Mouse (Mus musculus) liver, embryonic 14.5 days (tissue): ENCODE results near the gene Ap5z1. TPM values are rescaled to one million over a fixed set of nuclear protein-coding genes. Genes with fewer than 3 reads are reported as not detected.

Source experiments
- ATAC-seq: fragments of 200-750 bp; cut with Nextera tagmentation; 2 replicates; pipeline ENCODE4 v1.8.0; 2017; ENCODE audit warnings: moderate number of reproducible peaks, mild to moderate bottlenecking, moderate library complexity; ENCODE audit not compliant: insufficient read depth
- DNase-seq, 3 experiments: peaks; one replicate each; pipeline ENCODE4 v3.0.0-alpha.2; 2012 to 2013; ENCODE audit warnings: low read depth in 3 of 3, low spot score in 3 of 3
- H3K27ac ChIP-seq: fragments of 300-500 bp; sonication (generic); 2 replicates; pipeline ENCODE4 v1.5.1; 2014; ENCODE audit warnings: moderate library complexity, mild to moderate bottlenecking, control low read depth, inconsistent platforms
- H3K27me3 ChIP-seq: fragments of 300-500 bp; sonication (generic); 2 replicates; pipeline ENCODE4 v1.6.1; 2014; ENCODE audit warnings: mild to moderate bottlenecking, low read length, moderate library complexity; ENCODE audit not compliant: control insufficient read depth, insufficient read depth
- H3K36me3 ChIP-seq: fragments of 300-500 bp; sonication (generic); replicated peaks from 2 replicates; pipeline ENCODE4 v1.6.1; 2014; ENCODE audit warnings: low read depth; ENCODE audit not compliant: control insufficient read depth, insufficient read depth
- H3K4me1 ChIP-seq, 2 experiments: fragments of 200-500 bp in 1 of 2; fragments of 300-500 bp in 1 of 2; sonication (generic) in 1 of 2; replicated peaks; 2 replicates each; pipeline ENCODE4 v1.6.1; 2012 to 2014; ENCODE audit warnings: antibody characterized with exemption in 1 of 2, inconsistent platforms in 1 of 2, low read length in 1 of 2; ENCODE audit not compliant: control insufficient read depth in 2 of 2, insufficient read depth in 2 of 2
- H3K4me2 ChIP-seq: fragments of 300-500 bp; sonication (generic); 2 replicates; pipeline ENCODE4 v1.6.1; 2014; ENCODE audit warnings: low read depth, mild to moderate bottlenecking, control low read depth, moderate library complexity
- H3K4me3 ChIP-seq, 2 experiments: fragments of 200-500 bp in 1 of 2; fragments of 300-500 bp in 1 of 2; sonication (generic) in 1 of 2; 2 replicates each; pipeline ENCODE4 v1.5.1; 2012 to 2014; ENCODE audit warnings: low read depth in 2 of 2, low read length in 2 of 2, mild to moderate bottlenecking in 2 of 2, control low read depth in 1 of 2, inconsistent platforms in 1 of 2, moderate library complexity in 1 of 2; ENCODE audit not compliant: insufficient read depth in 1 of 2
- H3K9ac ChIP-seq: fragments of 300-500 bp; sonication (generic); replicated peaks from 2 replicates; pipeline ENCODE4 v1.6.1; 2014; ENCODE audit warnings: mild to moderate bottlenecking, control low read depth, moderate library complexity
- H3K9me3 ChIP-seq: fragments of 300-500 bp; sonication (generic); 2 replicates; pipeline ENCODE4 v1.6.1; 2016; ENCODE audit warnings: low read length, mixed read lengths; ENCODE audit not compliant: control insufficient read depth
- CTCF ChIP-seq: IDR thresholded peaks from 2 replicates; pipeline ENCODE4 v1.5.1; 2016; ENCODE audit warnings: antibody characterized with exemption, low read depth, control low read depth
- EP300 ChIP-seq: IDR thresholded peaks from 2 replicates; pipeline ENCODE4 v1.6.1; 2016; ENCODE audit warnings: antibody characterized with exemption, low read depth
- WGBS: fragments of 180-500 bp; shearing (Covaris S2); extraction: QIAGEN DNeasy Blood & Tissue Kit; methylation state at CpG from one replicate; pipeline ENCODE4 v1.1.7; 2014; ENCODE audit not compliant: insufficient replicate concordance; 5-methylcytosine and 5-hydroxymethylcytosine counted together
- polyA plus RNA-seq, 2 experiments: library from polyadenylated mRNA; depleted of rRNA in 1 of 2; stranded (reverse) in 1 of 2; unstranded in 1 of 2; fragments of >200 nt; fragmentation: Nextera tagmentation in 1 of 2; extraction: Ambion mirVana in 1 of 2; gene quantifications; 2 replicates each; pipeline versions ENCODE4 v1.2.1 to v1.2.3; 2012 to 2014

The Ap5z1 gene
- polyA plus RNA-seq, 2 experiments, result 3.5 to 5.8 TPM

GRCm38 (mm10) chr5:142417876-142418275 is 45.9 kb upstream of the Ap5z1 start:
- no peak overlapping the region for H3K27ac ChIP-seq
- H3K36me3 ChIP-seq, result no peaks in the 10 kb centered on the region
- ATAC-seq (peak; percentile 26; the same call in 1 of the 2 replicates), DNase-seq (no peak)
- H3K9ac ChIP-seq, result no peak overlapping the region
- H3K27me3 ChIP-seq, result no peaks in the 10 kb centered on the region
- peak overlapping the region; percentile 9; the same call in 1 of the 2 replicates for H3K4me2 ChIP-seq
- 75% methylated on average over 9 of the region's 9 CpGs for WGBS
- H3K9me3 ChIP-seq, result no peaks in the 10 kb centered on the region
- no peak overlapping the region for H3K4me3 ChIP-seq
- peaks cover 14 to 15% of the 10 kb centered on the region in 2 experiments for H3K4me1 ChIP-seq
- TF ChIP-seq EP300, result no peak
- no peak for TF ChIP-seq CTCF

- ATAC-seq (no peak), DNase-seq (no peak)
- TF ChIP-seq EP300 (no peak), CTCF (no peak)
- no peak overlapping the region for H3K4me3 ChIP-seq
- no peak overlapping the region for H3K4me2 ChIP-seq
- H3K36me3 ChIP-seq, result no peaks in the 10 kb centered on the region
- no peak overlapping the region for H3K9ac ChIP-seq
- no peak overlapping the region for H3K27ac ChIP-seq
- H3K4me1 ChIP-seq, result peaks cover 14 to 15% of the 10 kb centered on the region in 2 experiments
- H3K27me3 ChIP-seq, result no peaks in the 10 kb centered on the region
- WGBS, result 74% methylated on average over 4 of the region's 4 CpGs
- H3K9me3 ChIP-seq, result no peaks in the 10 kb centered on the region
These were observed 45.3 kb upstream of the Ap5z1 start for GRCm38 (mm10) chr5:142418419-142418818.

GRCm38 (mm10) chr5:142420317-142420716 is 43.4 kb upstream of the Ap5z1 start:
- no peak overlapping the region for H3K4me3 ChIP-seq

GRCm38 (mm10) chr5:142420920-142421319 is 42.8 kb upstream of the Ap5z1 start:
- TF ChIP-seq EP300 (no peak), CTCF (no peak)
- H3K27me3 ChIP-seq, result no peaks in the 10 kb centered on the region
- H3K4me1 ChIP-seq, result peaks cover 11 to 31% of the 10 kb centered on the region in 2 experiments
- 89% methylated on average over 9 of the region's 9 CpGs for WGBS
- no peaks in the 10 kb centered on the region for H3K9me3 ChIP-seq
- H3K4me2 ChIP-seq, result no peak overlapping the region
- DNase-seq (no peak), ATAC-seq (no peak)
- no peak overlapping the region for H3K27ac ChIP-seq
- H3K4me3 ChIP-seq, result no peak overlapping the region
- H3K9ac ChIP-seq, result no peak overlapping the region
- H3K36me3 ChIP-seq, result no peaks in the 10 kb centered on the region

More at GRCm38 (mm10) chr5:142420317-142420716, 43.4 kb upstream of the Ap5z1 start:
- Histone ChIP-seq H3K27ac (no peak overlapping the region), H3K36me3 (no peaks in the 10 kb centered on the region), H3K27me3 (no peaks in the 10 kb centered on the region), H3K9ac (no peak overlapping the region), H3K4me2 (no peak overlapping the region), H3K4me1 (peaks cover 14 to 26% of the 10 kb centered on the region in 2 experiments), H3K9me3 (no peaks in the 10 kb centered on the region)
- TF ChIP-seq EP300 (no peak), CTCF (no peak)
- no peak for ATAC-seq
- DNase-seq, result no peak
- WGBS, result 79% methylated on average over 4 of the region's 4 CpGs

- H3K4me2 ChIP-seq, result no peak overlapping the region
- 70% methylated on average over 5 of the region's 5 CpGs for WGBS
- ATAC-seq (no peak), DNase-seq (no peak)
- H3K9me3 ChIP-seq, result no peaks in the 10 kb centered on the region
- H3K9ac ChIP-seq, result no peak overlapping the region
- H3K4me1 ChIP-seq, result peaks cover 4 to 30% of the 10 kb centered on the region in 2 experiments
- H3K4me3 ChIP-seq, result no peak overlapping the region
- TF ChIP-seq CTCF (no peak), EP300 (no peak)
- no peaks in the 10 kb centered on the region for H3K27me3 ChIP-seq
- H3K36me3 ChIP-seq, result no peaks in the 10 kb centered on the region
- no peak overlapping the region for H3K27ac ChIP-seq
These were observed 41.9 kb upstream of the Ap5z1 start for GRCm38 (mm10) chr5:142421886-142422285.
